Mouse (Mus musculus): ENCODE results near the gene Tspan5. TPM values are rescaled to one million over a fixed set of nuclear protein-coding genes. Genes with fewer than 3 reads are reported as not detected.

Gene Tspan5
- total RNA-seq (2015; ENCODE audit: low replicate concordance), result 0.84 and 2.9 TPM in 2 replicates
- 0.61 and 2.6 TPM in 2 replicates for total RNA-seq (2017; ENCODE audit: low replicate concordance)

DNA sequence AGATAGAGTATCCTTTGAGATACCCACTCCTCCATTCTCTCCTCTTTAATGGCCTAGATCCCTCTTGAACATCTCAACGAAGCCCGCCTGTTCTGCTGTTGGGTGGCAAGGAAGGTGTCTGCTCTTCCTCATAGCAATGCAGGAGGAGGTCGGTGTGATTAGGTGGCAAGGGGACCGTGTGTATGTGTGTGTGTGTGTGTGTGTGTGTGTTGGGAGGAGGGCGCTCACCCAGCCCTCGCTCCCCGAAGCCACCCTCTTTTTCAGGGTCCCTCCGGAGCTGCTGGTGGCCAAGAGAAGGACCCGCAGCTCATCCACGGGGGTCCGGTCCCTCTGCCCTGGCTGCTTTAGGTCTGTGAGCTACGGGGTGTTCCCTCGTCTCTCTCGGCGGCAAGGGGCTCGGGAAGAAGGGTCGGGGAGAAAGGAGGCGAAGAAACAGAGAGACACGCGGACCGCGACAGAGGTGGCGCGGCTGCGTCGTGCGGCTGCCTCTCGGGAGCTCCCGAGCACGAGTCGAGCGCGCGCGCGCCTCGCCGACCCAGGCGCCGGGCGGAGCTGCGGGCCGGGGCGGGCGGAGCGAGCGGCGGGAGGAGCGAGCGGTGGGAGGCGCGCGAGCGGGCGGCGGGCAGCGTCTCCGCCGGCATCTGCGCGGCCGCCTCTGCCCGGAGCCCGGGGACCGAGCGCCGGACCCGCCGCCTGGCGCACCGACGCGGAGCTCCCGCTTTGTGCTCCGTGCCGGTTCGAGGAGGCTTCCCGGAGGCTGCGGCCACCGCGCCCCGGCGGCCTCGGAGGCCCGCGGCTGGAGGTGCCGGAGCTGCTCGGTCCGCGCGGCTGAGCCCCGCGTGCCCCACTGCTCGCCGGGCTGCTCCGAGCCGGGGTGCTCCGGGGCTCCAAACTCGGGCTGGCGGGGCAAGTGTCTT is at the start of gene Tspan5:
Gene Tspan5 (plus strand): TSS at position 547 of the 917 bp plus-strand sequence.
- ATAC-seq (replicated peaks; ENCODE audit: low FRiP score, poor library complexity, severe bottlenecking), result no peak

DNA sequence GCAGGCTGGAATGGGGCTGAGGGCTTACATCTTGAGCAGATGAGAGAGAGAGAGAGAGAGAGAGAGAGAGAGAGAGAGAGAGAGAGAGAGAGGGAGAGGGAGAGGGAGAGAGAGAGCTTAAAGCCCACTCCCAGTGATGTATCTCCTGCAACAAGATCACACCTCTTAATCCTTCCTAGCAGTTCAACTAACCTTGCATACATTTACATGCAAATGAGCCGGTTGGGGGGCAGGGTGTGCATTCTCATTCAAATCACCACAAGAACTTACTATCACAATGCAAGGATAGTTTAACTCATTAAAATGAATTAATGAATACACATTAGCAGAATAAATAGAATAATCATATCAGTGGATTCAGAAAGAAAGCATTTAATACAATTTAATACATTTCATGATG is 49.7 kb upstream of the Tspan5 start:
- ATAC-seq (replicated peaks; ENCODE audit: low FRiP score, poor library complexity, severe bottlenecking), result no peak

GRCm38 (mm10) chr3:138703399-138703798 is 38.6 kb upstream of the Tspan5 start:
- ATAC-seq (replicated peaks; ENCODE audit: low FRiP score, poor library complexity, severe bottlenecking), result no peak

DNA sequence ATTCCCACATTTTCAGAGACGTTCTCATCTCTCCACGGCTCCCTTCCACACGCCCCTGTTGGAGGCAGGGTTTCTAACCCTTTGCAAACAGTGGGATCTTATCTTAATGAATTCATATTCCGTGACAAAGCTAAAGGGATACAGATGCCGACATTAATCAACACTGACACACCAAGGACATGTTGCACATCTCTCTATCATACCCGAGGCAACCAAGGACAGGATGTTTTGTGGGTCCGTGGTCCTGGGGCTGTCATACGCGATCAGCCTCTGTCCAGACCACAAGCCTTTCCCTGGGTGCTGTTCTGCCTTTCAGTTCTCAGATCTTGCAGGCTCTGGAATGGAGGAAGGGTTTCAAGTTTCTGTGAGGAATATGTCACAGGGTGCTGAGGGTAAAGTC is 37.5 kb upstream of the Tspan5 start:
- no peak for ATAC-seq (replicated peaks; ENCODE audit: low FRiP score, poor library complexity, severe bottlenecking)

- no peak for ATAC-seq (replicated peaks; ENCODE audit: low FRiP score, poor library complexity, severe bottlenecking)
Measured at GRCm38 (mm10) chr3:138705875-138706274, 36.1 kb upstream of the Tspan5 start.

DNA sequence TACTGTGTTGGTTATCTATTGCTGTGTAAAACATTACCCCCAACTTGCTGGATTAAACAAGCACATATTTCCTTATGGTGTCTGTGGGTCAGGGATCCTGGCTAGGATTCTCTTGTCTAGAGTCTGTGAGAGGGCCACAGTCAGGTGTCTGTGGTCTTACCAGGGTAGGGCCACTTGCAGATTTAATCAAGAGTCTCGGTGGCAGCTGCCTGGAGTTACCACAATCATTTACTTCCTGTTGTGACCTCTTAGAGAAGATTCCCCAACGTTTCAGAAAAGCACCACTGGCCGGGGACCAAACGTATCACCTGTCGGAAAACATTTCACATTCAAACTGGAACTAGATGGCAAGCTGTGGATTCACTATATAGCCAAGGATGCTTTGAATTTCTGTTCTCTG is 32.8 kb upstream of the Tspan5 start:
- ATAC-seq (replicated peaks; ENCODE audit: low FRiP score, poor library complexity, severe bottlenecking), result no peak

GRCm38 (mm10) chr3:138711971-138712370 is 30.0 kb upstream of the Tspan5 start:
- ATAC-seq (replicated peaks; ENCODE audit: low FRiP score, poor library complexity, severe bottlenecking), result no peak

DNA sequence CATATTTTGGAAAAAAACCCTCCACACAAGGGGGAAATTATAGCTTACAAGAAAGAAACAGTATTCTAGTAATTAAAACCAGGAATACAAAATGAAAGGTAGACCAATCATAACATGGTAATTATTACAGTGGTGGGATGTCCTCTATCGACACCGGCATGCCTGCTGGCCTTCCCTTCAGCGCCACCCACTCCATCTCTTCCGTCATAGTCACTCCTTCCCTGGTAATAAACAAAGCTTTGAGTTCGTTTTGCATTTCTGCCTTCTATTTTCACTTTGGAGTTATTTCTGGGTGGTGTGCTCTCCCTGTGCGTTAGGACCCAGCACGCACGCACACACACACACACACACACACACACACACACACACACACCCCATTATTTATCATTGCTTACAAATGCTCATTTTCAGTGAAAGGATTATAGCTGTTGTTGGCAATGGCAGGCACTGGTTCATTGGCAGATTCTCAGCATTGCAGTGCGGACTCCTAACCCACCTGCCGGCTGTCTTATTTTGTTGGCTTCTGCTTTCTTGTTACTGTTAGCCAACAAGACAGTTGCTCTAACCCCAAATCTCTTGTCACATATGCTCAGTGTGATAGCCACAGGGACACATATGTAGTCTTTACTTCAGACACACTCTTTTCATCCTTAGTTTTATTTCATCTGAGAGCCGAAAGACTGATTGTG is 29.4 kb upstream of the Tspan5 start:
- ATAC-seq (replicated peaks; ENCODE audit: low FRiP score, poor library complexity, severe bottlenecking), result no peak

DNA sequence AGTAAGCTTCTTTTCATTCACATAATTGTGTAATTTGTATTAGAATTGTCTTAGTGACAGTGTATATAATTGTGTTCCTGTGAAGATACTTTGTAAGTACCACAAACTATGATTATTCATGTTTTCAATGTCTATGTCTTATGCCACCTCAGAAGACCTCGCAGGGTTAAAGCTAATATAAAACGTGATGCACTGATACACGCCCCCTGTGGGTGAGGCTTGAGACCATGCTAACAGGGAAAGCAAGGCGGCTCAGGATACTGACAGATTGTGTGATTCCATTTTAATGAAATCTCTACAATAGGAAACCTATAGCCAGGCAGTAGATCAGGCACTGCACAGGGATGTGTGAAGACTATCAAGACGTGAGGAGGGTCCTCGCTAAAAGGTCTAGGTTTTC is 28.9 kb upstream of the Tspan5 start:
- ATAC-seq (replicated peaks; ENCODE audit: low FRiP score, poor library complexity, severe bottlenecking), result no peak

- no peak for ATAC-seq (replicated peaks; ENCODE audit: low FRiP score, poor library complexity, severe bottlenecking)
Measured at GRCm38 (mm10) chr3:138714788-138715187, 27.2 kb upstream of the Tspan5 start.

- no peak for ATAC-seq (replicated peaks; ENCODE audit: low FRiP score, poor library complexity, severe bottlenecking)
Measured at GRCm38 (mm10) chr3:138715212-138715611, 26.8 kb upstream of the Tspan5 start.

GRCm38 (mm10) chr3:138717040-138717439 is 25.0 kb upstream of the Tspan5 start:
- no peak for ATAC-seq (replicated peaks; ENCODE audit: low FRiP score, poor library complexity, severe bottlenecking)

- no peak for ATAC-seq (replicated peaks; ENCODE audit: low FRiP score, poor library complexity, severe bottlenecking)
Measured at GRCm38 (mm10) chr3:138722152-138722551, 19.8 kb upstream of the Tspan5 start.

DNA sequence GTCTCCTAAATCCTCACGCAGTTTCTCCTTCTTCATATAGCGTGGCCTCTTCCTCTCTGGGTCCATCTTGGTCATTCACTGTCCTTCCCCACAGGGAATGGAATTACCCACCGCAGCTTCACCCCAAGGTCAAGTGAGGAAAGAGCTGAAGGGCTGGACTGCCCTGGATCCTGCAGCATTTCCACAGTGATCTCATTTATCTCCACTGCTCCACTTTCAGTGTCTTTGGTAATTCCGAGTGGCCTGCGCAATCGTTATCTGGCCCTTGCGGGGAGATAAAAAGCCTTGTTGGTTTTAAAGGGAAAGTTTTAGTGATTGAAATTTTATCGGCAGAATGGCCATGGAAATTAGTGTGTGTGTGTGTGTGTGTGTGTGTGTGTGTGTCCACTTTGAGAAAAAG is 14.4 kb upstream of the Tspan5 start:
- no peak for ATAC-seq (replicated peaks; ENCODE audit: low FRiP score, poor library complexity, severe bottlenecking)

- ATAC-seq (replicated peaks; ENCODE audit: low FRiP score, poor library complexity, severe bottlenecking), result no peak
Measured at GRCm38 (mm10) chr3:138728840-138729239, 13.2 kb upstream of the Tspan5 start.

- ATAC-seq (replicated peaks; ENCODE audit: low FRiP score, poor library complexity, severe bottlenecking), result no peak
Measured at GRCm38 (mm10) chr3:138730812-138731211, 11.2 kb upstream of the Tspan5 start.

DNA sequence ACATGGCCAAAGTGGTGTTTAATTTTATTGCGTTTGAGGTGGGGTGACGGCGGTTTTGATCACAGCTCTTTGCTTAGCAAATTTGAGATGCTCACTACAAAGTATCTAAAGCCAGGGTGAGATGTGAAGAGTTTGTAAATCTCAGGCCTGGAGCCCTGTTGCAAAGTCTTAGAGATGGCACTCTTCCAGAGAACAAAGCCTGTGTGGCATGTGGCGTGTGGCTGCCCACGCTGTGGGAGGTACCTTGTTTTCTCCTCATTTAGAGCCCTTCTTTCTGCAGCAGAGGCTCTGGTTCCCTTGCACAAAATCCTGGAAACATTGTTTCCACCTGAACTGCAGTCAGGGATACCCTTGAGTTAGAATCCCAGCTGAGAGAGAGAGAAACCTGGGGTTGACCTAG is 6.2 kb upstream of the Tspan5 start:
- ATAC-seq (replicated peaks; ENCODE audit: low FRiP score, poor library complexity, severe bottlenecking), result no peak

- ATAC-seq (replicated peaks; ENCODE audit: low FRiP score, poor library complexity, severe bottlenecking), result no peak
Measured at GRCm38 (mm10) chr3:138739150-138739700, 2.8 kb upstream of the Tspan5 start.

DNA sequence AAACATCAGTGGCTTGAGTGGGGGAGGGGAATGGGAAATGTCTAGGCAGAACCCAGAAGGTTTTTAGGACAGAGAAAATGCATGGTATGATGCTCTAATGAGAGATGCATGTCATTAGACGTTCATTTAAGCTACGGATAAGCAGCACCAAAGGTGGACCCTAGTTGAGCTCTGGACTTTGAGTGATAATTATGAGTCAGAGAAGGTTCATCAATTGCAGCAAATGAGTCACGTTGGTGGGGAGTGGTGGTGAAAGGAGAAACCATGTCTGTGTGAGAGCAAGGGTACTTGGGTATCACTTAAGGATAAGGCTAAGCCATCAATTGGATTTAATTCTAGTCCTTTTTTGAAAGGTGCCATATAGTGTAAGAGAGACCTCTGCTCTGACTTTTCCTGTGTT is 1.7 kb upstream of the Tspan5 start:
- ATAC-seq (replicated peaks; ENCODE audit: low FRiP score, poor library complexity, severe bottlenecking), result no peak

GRCm38 (mm10) chr3:138740843-138741540 is 1.0 kb upstream of the Tspan5 start:
- no peak for ATAC-seq (replicated peaks; ENCODE audit: low FRiP score, poor library complexity, severe bottlenecking)
